Mouse (Mus musculus): ENCODE measurements around the gene Vipas39. TPM values are rescaled to one million over a fixed set of nuclear protein-coding genes. Genes with fewer than 3 reads are reported as not detected.
"Not testable (repeated sequence)": the region's sequence is repeated elsewhere in the genome, so short reads cannot be mapped to it uniquely, and the experiment has no call there.

Gene Vipas39
- 56.7 and 58.9 TPM in 2 replicates for polyA plus RNA-seq (2014; fragmentation: Nextera tagmentation; extraction: Ambion mirVana)

GRCm38 (mm10) chr12:87266108-87266826, at the start of gene Vipas39, which contains the start of gene Ahsa1:
TSS of gene Vipas39 (minus strand) at chr12:87266256.
TSS of gene Ahsa1 (plus strand) at chr12:87266479.
- H3K9me3 ChIP-seq (ENCODE audit: control insufficient read depth, low read length) = no peaks in the 10 kb centered on the region
- H3K36me3 ChIP-seq (replicated peaks; ENCODE audit: control insufficient read depth, insufficient read depth) = peaks cover 49% of the 10 kb centered on the region
- peak within 1 kb of the TSS; percentile 79 for H3K27ac ChIP-seq
- WGBS = under 1% methylated on average over 31 of the region's 31 CpGs
- H3K27me3 ChIP-seq (ENCODE audit: control insufficient read depth, insufficient read depth, low read length) = no peaks in the 10 kb centered on the region
- ATAC-seq (ENCODE audit: low FRiP score) = peak; percentile 98
- H3K4me2 ChIP-seq (replicated peaks) = peak within 1 kb of the TSS; percentile 78
- H3K9ac ChIP-seq = peak within 1 kb of the TSS; percentile 82
- H3K4me1 ChIP-seq (replicated peaks; ENCODE audit: control insufficient read depth, insufficient read depth, low read length) = peaks cover 23% of the 10 kb centered on the region
- peak; percentile 94 for DNase-seq (ENCODE audit: low spot score)
- peak within 1 kb of the TSS; percentile 72 for H3K4me3 ChIP-seq (replicated peaks; ENCODE audit: low read length)

GRCm38 (mm10) chr12:87313098-87313497, 47.0 kb upstream of the Vipas39 start:
- H3K9ac ChIP-seq = no peak overlapping the region
- 63% methylated on average over 2 of the region's 2 CpGs for WGBS

GRCm38 (mm10) chr12:87306584-87306844, 40.5 kb upstream of the Vipas39 start:
- not testable (repeated sequence) for H3K27ac ChIP-seq; ATAC-seq (ENCODE audit: low FRiP score); H3K9ac ChIP-seq; DNase-seq (ENCODE audit: low spot score); H3K4me2 ChIP-seq (replicated peaks); H3K4me3 ChIP-seq (replicated peaks; ENCODE audit: low read length); H3K4me1 ChIP-seq (replicated peaks; ENCODE audit: control insufficient read depth, insufficient read depth, low read length); H3K9me3 ChIP-seq (ENCODE audit: control insufficient read depth, low read length); H3K27me3 ChIP-seq (ENCODE audit: control insufficient read depth, insufficient read depth, low read length)
- 63% methylated on average over 4 of the region's 4 CpGs for WGBS
- peaks cover 35% of the 10 kb centered on the region for H3K36me3 ChIP-seq (replicated peaks; ENCODE audit: control insufficient read depth, insufficient read depth)

More at GRCm38 (mm10) chr12:87313098-87313497, 47.0 kb upstream of the Vipas39 start:
- H3K4me1 ChIP-seq (replicated peaks; ENCODE audit: control insufficient read depth, insufficient read depth, low read length) = no peaks in the 10 kb centered on the region
- no peak overlapping the region for H3K27ac ChIP-seq
- no peak overlapping the region for H3K4me2 ChIP-seq (replicated peaks)
- peaks cover 40% of the 10 kb centered on the region for H3K36me3 ChIP-seq (replicated peaks; ENCODE audit: control insufficient read depth, insufficient read depth)
- ATAC-seq (ENCODE audit: low FRiP score) (no peak), DNase-seq (ENCODE audit: low spot score) (no peak)
- no peak overlapping the region for H3K4me3 ChIP-seq (replicated peaks; ENCODE audit: low read length)
- no peaks in the 10 kb centered on the region for H3K27me3 ChIP-seq (ENCODE audit: control insufficient read depth, insufficient read depth, low read length)
- no peaks in the 10 kb centered on the region for H3K9me3 ChIP-seq (ENCODE audit: control insufficient read depth, low read length)

- 25% methylated on average over 13 of the region's 13 CpGs for WGBS
- Histone ChIP-seq H3K27ac (no peak overlapping the region), H3K27me3 (ENCODE audit: control insufficient read depth, insufficient read depth, low read length) (peaks cover 8% of the 10 kb centered on the region), H3K4me3 (replicated peaks; ENCODE audit: low read length) (no peak overlapping the region), H3K4me2 (replicated peaks) (no peak overlapping the region), H3K4me1 (replicated peaks; ENCODE audit: control insufficient read depth, insufficient read depth, low read length) (0 out of 2 replicates have a peak, but pooled peaks cover 8% of the 10 kb centered on the region), H3K36me3 (replicated peaks; ENCODE audit: control insufficient read depth, insufficient read depth) (peaks cover 32% of the 10 kb centered on the region), H3K9ac (no peak overlapping the region), H3K9me3 (ENCODE audit: control insufficient read depth, low read length) (no peaks in the 10 kb centered on the region)
- DNase-seq (ENCODE audit: low spot score) (no peak), ATAC-seq (ENCODE audit: low FRiP score) (0 out of 2 replicates have a peak, but pooled peaks have one; percentile 21)
Measured at GRCm38 (mm10) chr12:87305767-87306583, 39.9 kb upstream of the Vipas39 start.

- peaks cover 21% of the 10 kb centered on the region for H3K4me1 ChIP-seq (replicated peaks; ENCODE audit: control insufficient read depth, insufficient read depth, low read length)
- no peak overlapping the region for H3K9ac ChIP-seq
- 47% methylated on average over 4 of the region's 4 CpGs for WGBS
- DNase-seq (ENCODE audit: low spot score) (no peak), ATAC-seq (ENCODE audit: low FRiP score) (no peak)
- H3K27ac ChIP-seq = no peak overlapping the region
- H3K27me3 ChIP-seq (ENCODE audit: control insufficient read depth, insufficient read depth, low read length) = peaks cover 27% of the 10 kb centered on the region
- no peaks in the 10 kb centered on the region for H3K36me3 ChIP-seq (replicated peaks; ENCODE audit: control insufficient read depth, insufficient read depth)
- no peak overlapping the region for H3K4me3 ChIP-seq (replicated peaks; ENCODE audit: low read length)
- H3K9me3 ChIP-seq (ENCODE audit: control insufficient read depth, low read length) = no peaks in the 10 kb centered on the region
- H3K4me2 ChIP-seq (replicated peaks) = no peak overlapping the region
Measured at GRCm38 (mm10) chr12:87301189-87301588, 35.1 kb upstream of the Vipas39 start.

GRCm38 (mm10) chr12:87300441-87300690, 34.3 kb upstream of the Vipas39 start:
- peak overlapping the region; percentile 80 for H3K4me3 ChIP-seq (replicated peaks; ENCODE audit: low read length)
- ATAC-seq (ENCODE audit: low FRiP score) (no peak; the same call in 1 of the 2 replicates), DNase-seq (ENCODE audit: low spot score) (no peak)
- H3K9me3 ChIP-seq (ENCODE audit: control insufficient read depth, low read length) = no peaks in the 10 kb centered on the region
- H3K36me3 ChIP-seq (replicated peaks; ENCODE audit: control insufficient read depth, insufficient read depth) = no peaks in the 10 kb centered on the region
- H3K27me3 ChIP-seq (ENCODE audit: control insufficient read depth, insufficient read depth, low read length) = peaks cover 27% of the 10 kb centered on the region
- H3K4me2 ChIP-seq (replicated peaks) = peak overlapping the region; percentile 98
- peaks cover 13% of the 10 kb centered on the region for H3K4me1 ChIP-seq (replicated peaks; ENCODE audit: control insufficient read depth, insufficient read depth, low read length)
- H3K27ac ChIP-seq = no peak overlapping the region
- H3K9ac ChIP-seq = no peak overlapping the region
- WGBS = 2% methylated on average over 9 of the region's 9 CpGs

- no peaks in the 10 kb centered on the region for H3K9me3 ChIP-seq (ENCODE audit: control insufficient read depth, low read length)
- peak; percentile 86 for ATAC-seq (ENCODE audit: low FRiP score)
- under 1% methylated on average over 66 of the region's 86 CpGs for WGBS
- H3K27ac ChIP-seq = no peak within 1 kb of the TSS
- H3K4me2 ChIP-seq (replicated peaks) = peak within 1 kb of the TSS; percentile 98
- H3K9ac ChIP-seq = peak within 1 kb of the TSS; percentile 74
- H3K4me1 ChIP-seq (replicated peaks; ENCODE audit: control insufficient read depth, insufficient read depth, low read length) = peaks cover 13% of the 10 kb centered on the region
- H3K27me3 ChIP-seq (ENCODE audit: control insufficient read depth, insufficient read depth, low read length) = peaks cover 27% of the 10 kb centered on the region
- H3K4me3 ChIP-seq (replicated peaks; ENCODE audit: low read length) = peak within 1 kb of the TSS; percentile 80
- H3K36me3 ChIP-seq (replicated peaks; ENCODE audit: control insufficient read depth, insufficient read depth) = no peaks in the 10 kb centered on the region
- peak; percentile 50 for DNase-seq (ENCODE audit: low spot score)
Measured at GRCm38 (mm10) chr12:87299657-87300440, 33.8 kb upstream of the Vipas39 start, which contains the start of gene Ism2. TSS of gene Ism2 (minus strand) at chr12:87299705.

- Histone ChIP-seq H3K36me3 (replicated peaks; ENCODE audit: control insufficient read depth, insufficient read depth) (no peaks in the 10 kb centered on the region), H3K4me1 (replicated peaks; ENCODE audit: control insufficient read depth, insufficient read depth, low read length) (peaks cover 13% of the 10 kb centered on the region), H3K27ac (no peak overlapping the region), H3K9me3 (ENCODE audit: control insufficient read depth, low read length) (no peaks in the 10 kb centered on the region), H3K9ac (peak overlapping the region; percentile 74), H3K4me2 (replicated peaks) (peak overlapping the region; percentile 98), H3K4me3 (replicated peaks; ENCODE audit: low read length) (peak overlapping the region; percentile 80), H3K27me3 (ENCODE audit: control insufficient read depth, insufficient read depth, low read length) (peaks cover 27% of the 10 kb centered on the region)
- 7% methylated on average over 29 of the region's 29 CpGs for WGBS
- DNase-seq (ENCODE audit: low spot score) = no peak
- peak; percentile 66 for ATAC-seq (ENCODE audit: low FRiP score)
Measured at GRCm38 (mm10) chr12:87299037-87299656, 33.1 kb upstream of the Vipas39 start.
